Mouse (Mus musculus) forebrain, embryonic 15.5 days (tissue): ENCODE measurements around the gene Neurl1a. TPM values are rescaled to one million over a fixed set of nuclear protein-coding genes. Genes with fewer than 3 reads are reported as not detected.
A peak's percentile ranks its signal among the peaks of the same experiment; 100 is the strongest.
"Not testable (repeated sequence)": the region's sequence is repeated elsewhere in the genome, so short reads cannot be mapped to it uniquely, and the experiment has no call there.

Experiments used
- ATAC-seq: fragments of 200-750 bp; cut with Nextera tagmentation; replicated peaks from 2 replicates; pipeline ENCODE4 v1.8.0; 2017; ENCODE audit warnings: mild to moderate bottlenecking, moderate TSS enrichment, moderate library complexity
- H3K27ac ChIP-seq: fragments of 300-500 bp; sonication (generic); replicated peaks from 2 replicates; pipeline ENCODE4 v1.5.1; 2015; ENCODE audit warnings: mild to moderate bottlenecking, inconsistent platforms
- H3K27me3 ChIP-seq: fragments of 300-500 bp; sonication (generic); 2 replicates; pipeline ENCODE4 v1.6.1; 2015; ENCODE audit warnings: inconsistent platforms
- H3K36me3 ChIP-seq: fragments of 300-500 bp; sonication (generic); 2 replicates; pipeline ENCODE4 v1.6.1; 2015; ENCODE audit warnings: mild to moderate bottlenecking, inconsistent platforms
- H3K4me1 ChIP-seq: fragments of 300-500 bp; sonication (generic); 2 replicates; pipeline ENCODE4 v1.6.1; 2015; ENCODE audit warnings: inconsistent platforms
- H3K4me2 ChIP-seq: fragments of 300-500 bp; sonication (generic); replicated peaks from 2 replicates; pipeline ENCODE4 v1.6.1; 2015; ENCODE audit warnings: mild to moderate bottlenecking, inconsistent platforms
- H3K4me3 ChIP-seq: fragments of 300-500 bp; sonication (generic); 2 replicates; pipeline ENCODE4 v1.5.1; 2015; ENCODE audit warnings: mild to moderate bottlenecking, inconsistent platforms
- H3K9ac ChIP-seq: fragments of 300-500 bp; sonication (generic); replicated peaks from 2 replicates; pipeline ENCODE4 v1.6.1; 2015; ENCODE audit warnings: mild to moderate bottlenecking, inconsistent platforms
- H3K9me3 ChIP-seq: fragments of 300-500 bp; sonication (generic); 2 replicates; pipeline ENCODE4 v1.6.1; 2016; ENCODE audit warnings: inconsistent platforms
- WGBS: fragments of 180-500 bp; shearing (Covaris S2); methylation state at CpG from one replicate; pipeline ENCODE4 v1.1.7; 2015; ENCODE audit warnings: mixed read lengths; 5-methylcytosine and 5-hydroxymethylcytosine counted together
- polyA plus RNA-seq: library from polyadenylated mRNA; unstranded; fragments of >200 nt; fragmentation: Nextera tagmentation; extraction: Ambion mirVana; gene quantifications from 2 replicates; pipeline ENCODE4 v1.2.1, GENCODE M21; 2015

The Neurl1a gene
- polyA plus RNA-seq = 7.2 and 7.9 TPM in 2 replicates

DNA sequence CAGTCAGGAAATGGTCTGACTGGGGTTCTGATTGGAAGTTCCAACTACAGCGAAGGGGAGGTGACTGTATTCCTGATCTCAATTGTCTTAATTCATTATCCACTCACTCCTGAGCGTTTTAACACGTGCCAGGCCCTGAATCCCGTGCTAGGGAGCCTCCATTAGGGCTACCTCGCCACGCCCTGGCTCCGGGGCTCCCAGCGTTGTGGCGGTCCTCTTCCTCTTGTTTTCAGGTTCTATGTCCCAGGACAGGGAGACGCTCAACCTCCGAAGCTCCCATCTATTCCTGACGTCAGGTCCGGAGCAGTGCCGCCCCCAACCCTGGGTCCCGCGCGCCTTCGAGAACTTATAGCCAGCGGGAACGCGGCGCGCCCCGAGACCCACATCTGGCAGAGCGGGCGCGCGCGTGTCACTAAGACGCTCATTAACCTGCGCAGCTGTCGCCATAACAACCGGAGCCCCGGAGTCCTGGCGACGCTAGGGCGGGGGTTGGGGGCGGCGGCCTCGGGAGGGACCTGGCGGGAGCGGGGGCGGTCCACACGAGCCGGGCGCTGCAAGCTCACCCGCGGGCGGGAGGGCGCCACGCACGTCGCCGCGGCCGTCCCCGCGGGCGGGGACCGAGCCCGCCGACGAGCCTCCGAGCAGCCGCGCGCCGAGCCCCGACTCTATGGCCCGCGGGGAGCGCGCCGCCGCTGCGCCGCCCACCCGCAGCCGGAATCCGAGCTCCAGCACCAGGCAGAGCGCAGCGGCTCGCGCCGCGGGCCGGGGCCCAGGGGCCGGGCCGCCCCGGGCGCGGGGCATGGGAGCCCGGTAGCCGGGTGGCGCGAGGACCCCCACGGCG, at the start of gene Neurl1a:
Gene Neurl1a, plus strand, starts transcription at position 390 of the 841 bp plus-strand sequence.
- peak within 1 kb of the TSS; percentile 62 for H3K9ac ChIP-seq
- H3K27ac ChIP-seq = peak within 1 kb of the TSS; percentile 64
- H3K4me3 ChIP-seq = peak within 1 kb of the TSS; percentile 61
- peaks cover 26% of the 10 kb centered on the region for H3K27me3 ChIP-seq
- no peaks in the 10 kb centered on the region for H3K36me3 ChIP-seq
- H3K4me2 ChIP-seq = peak within 1 kb of the TSS; percentile 73
- under 1% methylated on average over 98 of the region's 98 CpGs for WGBS
- peak; percentile 76 for ATAC-seq
- H3K4me1 ChIP-seq = peaks cover 18% of the 10 kb centered on the region
- H3K9me3 ChIP-seq = no peaks in the 10 kb centered on the region

DNA sequence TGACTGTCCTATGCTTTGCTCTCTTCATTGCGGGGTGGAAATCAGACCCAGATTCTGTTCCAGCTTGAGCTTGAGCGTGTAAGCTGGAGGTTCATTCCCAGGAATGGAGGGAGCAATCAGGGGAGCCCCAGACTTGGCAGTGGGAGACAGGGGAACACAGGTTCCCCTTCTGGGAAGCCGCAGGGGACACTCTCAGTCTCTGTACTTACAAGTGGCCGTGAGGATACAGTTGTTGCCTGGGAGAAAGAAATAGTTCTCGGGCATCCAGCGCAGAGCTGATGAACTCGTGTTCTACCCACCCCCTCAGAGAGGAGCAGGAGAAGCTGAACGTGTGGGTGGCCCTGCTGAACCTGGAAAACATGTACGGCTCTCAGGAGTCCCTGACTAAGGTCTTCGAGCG, 49.8 kb upstream of the Neurl1a start:
- WGBS = 94% methylated on average over 11 of the region's 11 CpGs
- Histone ChIP-seq H3K4me3 (no peak overlapping the region), H3K9me3 (no peaks in the 10 kb centered on the region), H3K4me2 (no peak overlapping the region), H3K27me3 (no peaks in the 10 kb centered on the region), H3K36me3 (peaks cover 74% of the 10 kb centered on the region), H3K9ac (no peak overlapping the region), H3K27ac (no peak overlapping the region), H3K4me1 (no peaks in the 10 kb centered on the region)
- ATAC-seq = no peak

DNA sequence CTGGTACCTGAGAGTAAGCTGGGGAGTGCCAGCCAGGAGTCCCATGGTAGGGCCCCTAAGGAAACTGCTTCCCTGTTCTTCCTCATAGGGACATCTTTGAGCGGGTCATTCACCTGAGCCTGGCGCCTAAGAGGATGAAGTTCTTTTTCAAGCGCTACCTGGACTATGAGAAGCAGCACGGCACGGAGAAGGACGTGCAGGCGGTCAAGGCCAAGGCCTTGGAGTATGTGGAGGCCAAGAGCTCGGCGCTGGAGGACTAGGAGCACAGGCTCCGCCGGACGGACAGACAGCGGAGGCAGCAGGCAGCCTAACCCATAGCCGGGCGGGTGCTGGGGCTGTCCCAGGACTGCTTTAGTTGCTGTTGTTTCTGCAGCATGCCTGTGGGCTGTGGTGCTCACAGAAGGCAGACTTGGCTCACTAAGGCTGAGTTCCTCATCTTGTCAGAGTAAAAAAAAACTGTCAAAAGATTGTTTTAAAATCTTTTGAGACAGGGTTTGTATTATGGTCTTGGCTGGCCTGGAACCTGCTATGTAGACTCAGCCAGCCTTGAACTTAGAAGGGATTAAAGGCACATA, 48.0 kb upstream of the Neurl1a start:
- Histone ChIP-seq H3K4me1 (no peaks in the 10 kb centered on the region), H3K36me3 (peaks cover 64% of the 10 kb centered on the region), H3K9ac (no peak overlapping the region), H3K27ac (no peak overlapping the region), H3K4me2 (no peak overlapping the region), H3K27me3 (no peaks in the 10 kb centered on the region), H3K9me3 (no peaks in the 10 kb centered on the region), H3K4me3 (no peak overlapping the region)
- no peak for ATAC-seq
- WGBS = 95% methylated on average over 15 of the region's 15 CpGs

DNA sequence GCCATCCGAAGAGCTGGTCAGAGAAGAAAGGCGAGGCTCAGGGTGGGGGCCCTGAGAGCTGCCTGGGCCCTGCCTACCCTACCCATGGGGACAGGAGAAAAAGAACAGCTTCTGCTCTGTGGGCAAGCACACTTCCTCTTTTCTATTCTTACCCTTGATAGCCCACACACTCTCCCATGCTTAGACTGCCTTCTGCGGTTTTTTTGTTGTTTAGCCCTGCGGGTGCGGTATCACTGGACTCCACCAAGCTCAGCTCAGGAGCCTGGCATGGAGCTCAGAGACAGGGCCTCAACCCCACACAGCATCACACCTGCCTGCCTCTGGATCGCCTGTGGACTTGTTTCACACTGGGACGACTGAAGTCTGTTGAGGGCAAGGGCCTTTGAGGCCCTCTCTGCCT, 45.5 kb upstream of the Neurl1a start:
- no peak for ATAC-seq
- no peaks in the 10 kb centered on the region for H3K27me3 ChIP-seq
- H3K36me3 ChIP-seq = peaks cover 44% of the 10 kb centered on the region
- 88% methylated on average over 7 of the region's 7 CpGs for WGBS
- no peak overlapping the region for H3K4me2 ChIP-seq
- H3K9me3 ChIP-seq = no peaks in the 10 kb centered on the region
- no peak overlapping the region for H3K4me3 ChIP-seq
- no peak overlapping the region for H3K27ac ChIP-seq
- H3K9ac ChIP-seq = no peak overlapping the region
- H3K4me1 ChIP-seq = peaks cover 12% of the 10 kb centered on the region

DNA sequence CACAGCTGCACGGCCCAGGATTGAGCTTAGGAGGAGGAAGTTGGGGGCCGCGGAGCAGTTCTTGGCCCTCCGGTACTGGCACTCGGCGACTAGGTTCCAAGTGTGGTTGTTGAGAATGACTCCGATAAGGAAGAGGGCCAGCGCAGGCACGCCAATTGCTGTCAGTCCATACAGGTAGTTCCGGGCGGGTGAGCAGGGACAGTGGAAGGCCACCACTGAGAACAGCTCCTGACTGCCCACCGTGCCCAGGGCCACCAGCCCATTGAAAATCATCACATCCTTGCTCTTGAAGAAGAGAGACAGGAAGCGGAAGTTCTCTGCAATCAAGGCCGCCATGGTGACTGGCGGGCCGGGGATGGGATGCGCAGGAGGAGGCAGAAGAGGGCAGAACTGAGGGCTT, 43.1 kb upstream of the Neurl1a start:
- no peak overlapping the region for H3K4me2 ChIP-seq
- H3K36me3 ChIP-seq = peaks cover 20% of the 10 kb centered on the region
- no peaks in the 10 kb centered on the region for H3K27me3 ChIP-seq
- peaks cover 14% of the 10 kb centered on the region for H3K4me1 ChIP-seq
- ATAC-seq = no peak
- no peak overlapping the region for H3K9ac ChIP-seq
- no peak overlapping the region for H3K4me3 ChIP-seq
- WGBS = 91% methylated on average over 17 of the region's 17 CpGs
- H3K27ac ChIP-seq = no peak overlapping the region
- H3K9me3 ChIP-seq = no peaks in the 10 kb centered on the region

DNA sequence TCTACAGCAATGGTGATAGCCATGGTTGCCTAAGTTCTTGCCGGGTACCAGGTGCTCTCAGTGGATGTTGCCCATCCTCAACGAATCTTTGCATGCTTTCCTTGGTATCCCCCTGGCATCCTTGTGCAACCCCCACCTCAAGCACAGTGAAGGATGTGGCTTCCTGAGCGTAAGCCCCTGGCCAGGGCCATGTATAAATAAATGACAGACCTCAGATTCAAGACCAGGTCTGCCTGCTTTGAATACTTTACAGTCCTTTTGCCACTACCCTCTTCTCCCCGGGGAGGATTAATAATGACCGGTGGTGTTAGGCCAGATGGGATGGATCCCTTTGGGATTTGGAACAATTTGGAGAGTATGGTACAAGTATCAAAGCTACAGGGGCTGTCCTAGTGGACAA, 42.5 kb upstream of the Neurl1a start:
- Histone ChIP-seq H3K36me3 (peaks cover 14% of the 10 kb centered on the region), H3K9ac (no peak overlapping the region), H3K9me3 (no peaks in the 10 kb centered on the region), H3K27me3 (no peaks in the 10 kb centered on the region), H3K4me3 (no peak overlapping the region), H3K4me1 (peaks cover 14% of the 10 kb centered on the region), H3K4me2 (no peak overlapping the region), H3K27ac (no peak overlapping the region)
- WGBS = 89% methylated on average over 5 of the region's 5 CpGs
- no peak for ATAC-seq

DNA sequence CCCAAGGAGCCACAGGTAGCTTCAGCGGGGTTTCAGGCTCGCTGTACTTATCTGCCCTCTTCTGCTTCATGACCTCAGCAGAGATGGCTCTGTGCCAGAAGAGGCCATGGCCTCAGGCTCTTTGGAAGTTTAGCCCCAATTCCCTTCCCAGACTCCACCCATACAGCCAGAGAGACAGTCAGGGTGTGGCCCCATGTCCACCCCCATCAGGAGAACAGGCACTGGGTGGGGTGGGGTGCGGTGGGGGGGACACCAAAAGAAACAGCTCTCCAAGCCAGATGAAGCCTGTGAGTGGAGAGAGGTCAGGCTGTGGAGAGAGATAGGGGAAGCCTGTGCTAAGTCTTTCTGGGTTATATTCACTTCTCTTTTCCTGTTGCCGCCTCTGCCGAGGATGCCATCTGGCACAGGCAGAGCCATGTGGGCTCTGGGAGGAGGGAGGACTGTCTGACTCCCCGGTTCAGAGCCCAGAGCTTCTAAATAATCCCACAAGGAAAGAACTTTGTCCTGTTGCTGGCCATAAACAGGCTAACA, 41.5 kb upstream of the Neurl1a start:
- Histone ChIP-seq H3K4me1 (peaks cover 14% of the 10 kb centered on the region), H3K4me3 (no peak overlapping the region), H3K4me2 (peak overlapping the region; percentile 32), H3K9me3 (no peaks in the 10 kb centered on the region), H3K36me3 (0 out of 2 replicates have a peak, but pooled peaks cover 6% of the 10 kb centered on the region), H3K27me3 (no peaks in the 10 kb centered on the region), H3K27ac (no peak overlapping the region), H3K9ac (0 out of 2 replicates have a peak overlapping the region, but pooled peaks have one; percentile 18)
- 34% methylated on average over 6 of the region's 6 CpGs for WGBS
- ATAC-seq = peak; percentile 45; the same call in 1 of the 2 replicates

DNA sequence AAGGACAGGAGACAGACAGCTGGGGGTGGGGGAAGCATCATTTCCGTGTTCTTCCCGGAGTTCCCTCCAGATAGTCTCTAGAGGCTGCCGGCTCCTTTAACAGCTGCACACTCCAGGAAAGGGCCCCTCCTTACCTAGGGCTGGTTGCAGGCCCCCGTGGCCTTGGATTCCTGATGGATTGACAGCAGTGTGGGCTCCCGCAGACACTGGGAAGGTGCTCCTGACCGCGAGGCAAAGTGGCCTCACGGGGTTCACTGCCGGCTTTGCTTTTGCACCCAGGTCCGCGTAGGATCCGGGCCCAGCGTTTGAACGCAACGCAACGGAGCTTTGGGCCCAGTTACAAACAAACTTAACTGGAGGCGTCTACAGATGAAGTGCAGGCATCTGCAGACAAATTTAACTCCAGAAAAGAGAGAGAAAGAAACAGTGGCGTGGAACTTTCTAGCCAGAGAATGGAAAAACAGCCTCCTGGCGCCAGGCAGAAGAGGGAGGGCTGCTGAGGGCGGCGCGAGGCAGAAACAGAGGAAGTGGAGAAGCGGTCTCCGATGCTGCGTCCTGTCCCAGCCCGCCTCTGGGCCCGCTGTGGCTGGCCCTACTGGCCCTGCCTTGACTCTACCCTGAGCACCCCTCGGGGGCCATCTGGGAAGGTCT, 40.7 kb upstream of the Neurl1a start, which contains the start of gene Calhm2:
Gene Calhm2, minus strand, starts transcription at position 524 of the 651 bp plus-strand sequence.
- 14% methylated on average over 28 of the region's 28 CpGs for WGBS
- peak; percentile 56; the same call in 1 of the 2 replicates for ATAC-seq

DNA sequence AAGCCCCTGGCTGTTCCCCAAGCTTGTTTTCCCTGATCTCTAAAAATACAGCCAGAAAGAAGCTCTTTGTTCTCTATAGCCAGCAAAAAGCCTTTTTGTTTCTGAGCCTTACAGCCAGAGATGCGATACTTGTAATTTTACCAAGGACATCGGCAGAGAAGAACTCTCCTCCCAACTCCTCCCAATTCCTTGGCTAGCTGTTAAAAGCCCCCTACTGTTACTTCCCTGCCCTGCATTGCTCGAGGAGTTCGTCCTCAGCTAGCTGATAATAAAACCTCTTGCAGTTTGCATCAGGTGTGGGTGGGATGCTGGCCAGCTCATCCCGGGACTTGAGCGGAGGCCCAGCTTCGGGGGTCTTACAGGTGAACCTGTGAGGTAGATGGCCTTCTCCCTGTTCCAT, 39.0 kb upstream of the Neurl1a start:
- H3K36me3 ChIP-seq, H3K27ac ChIP-seq, ATAC-seq, H3K4me2 ChIP-seq, H3K27me3 ChIP-seq, H3K4me3 ChIP-seq, H3K9ac ChIP-seq, H3K9me3 ChIP-seq: not testable (repeated sequence)
- H3K4me1 ChIP-seq = peaks cover 14% of the 10 kb centered on the region
- WGBS = 37% methylated on average over 7 of the region's 7 CpGs

More for the DNA sequence above, 40.7 kb upstream of the Neurl1a start, which contains the start of gene Calhm2:
- Histone ChIP-seq H3K27ac (no peak within 1 kb of the TSS), H3K9me3 (no peaks in the 10 kb centered on the region), H3K27me3 (no peaks in the 10 kb centered on the region), H3K4me1 (peaks cover 14% of the 10 kb centered on the region), H3K9ac (peak within 1 kb of the TSS; percentile 18; the same call in 1 of the 2 replicates), H3K4me3 (peak within 1 kb of the TSS; percentile 19), H3K4me2 (peak within 1 kb of the TSS; percentile 32), H3K36me3 (0 out of 2 replicates have a peak, but pooled peaks cover 2% of the 10 kb centered on the region)

DNA sequence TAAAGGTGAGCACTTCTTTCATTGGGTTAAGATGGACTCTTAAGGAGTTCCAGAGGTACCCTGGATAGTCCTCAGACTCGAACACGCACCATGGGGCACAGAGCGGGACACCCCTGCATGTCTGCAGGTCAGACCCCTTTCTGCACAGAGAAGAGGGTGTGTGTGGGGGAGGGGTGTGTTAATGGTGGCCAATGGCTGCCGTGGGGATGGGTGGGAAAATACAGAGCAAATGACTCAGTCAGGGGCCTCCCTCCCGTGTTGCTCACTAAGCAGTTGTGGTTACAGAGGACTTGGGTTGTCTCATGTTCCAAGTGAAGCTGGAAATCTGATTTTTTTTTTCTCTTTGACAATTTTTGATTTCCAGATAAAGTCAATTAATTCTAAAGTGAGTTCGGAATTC, 36.2 kb upstream of the Neurl1a start:
- Histone ChIP-seq H3K36me3 (no peaks in the 10 kb centered on the region), H3K4me2 (no peak overlapping the region), H3K9me3 (no peaks in the 10 kb centered on the region), H3K4me3 (no peak overlapping the region), H3K9ac (no peak overlapping the region), H3K27ac (no peak overlapping the region), H3K4me1 (peaks cover 9% of the 10 kb centered on the region), H3K27me3 (no peaks in the 10 kb centered on the region)
- ATAC-seq = no peak
- WGBS = 88% methylated on average over 6 of the region's 6 CpGs

DNA sequence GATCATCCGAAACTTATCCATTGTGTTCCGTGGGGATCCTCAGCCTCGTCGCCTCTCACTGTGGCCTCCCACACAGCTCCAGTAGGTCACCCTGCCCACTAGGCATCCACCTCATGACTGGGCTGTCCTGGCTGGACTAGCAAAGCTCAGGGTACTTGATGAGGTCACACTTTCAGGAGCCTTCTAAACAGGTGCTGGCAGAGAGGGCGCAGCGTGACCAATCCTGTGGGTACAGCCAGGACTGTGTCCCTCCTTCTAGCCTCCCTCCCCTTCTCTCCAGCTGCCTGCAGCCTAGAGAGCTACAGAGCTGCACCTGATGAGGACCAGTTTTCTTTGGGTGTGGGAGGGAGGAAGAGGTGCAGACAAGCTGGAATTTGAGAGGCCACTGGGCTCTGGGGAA, 34.5 kb upstream of the Neurl1a start, which contains the start of gene Calhm1:
Gene Calhm1, minus strand, starts transcription at position 101 of the 400 bp plus-strand sequence.
- no peak within 1 kb of the TSS for H3K4me2 ChIP-seq
- WGBS = 94% methylated on average over 6 of the region's 6 CpGs
- ATAC-seq = no peak

More for the DNA sequence above, 34.5 kb upstream of the Neurl1a start, which contains the start of gene Calhm1:
- no peak within 1 kb of the TSS for H3K27ac ChIP-seq
- no peaks in the 10 kb centered on the region for H3K9me3 ChIP-seq
- H3K4me3 ChIP-seq = no peak within 1 kb of the TSS
- H3K9ac ChIP-seq = no peak within 1 kb of the TSS
- no peaks in the 10 kb centered on the region for H3K36me3 ChIP-seq
- H3K27me3 ChIP-seq = no peaks in the 10 kb centered on the region
- H3K4me1 ChIP-seq = no peaks in the 10 kb centered on the region
